Mouse (Mus musculus): ENCODE results near the gene Pkd1.

- TF ChIP-seq POLR2A (IDR thresholded peaks at IDR 0.05; ENCODE audit: borderline replicate concordance, low read depth, low read length) (no peak), CTCF (IDR thresholded peaks at IDR 0.05; ENCODE audit: low read depth, low read length) (no peak)
These were observed 90.5 kb downstream of the Pkd1 start for GRCm38 (mm10) chr17:24640119-24640518.
